Mouse (Mus musculus) testis, adult 2 months (tissue): ENCODE results near the gene Tbl1x.

ENCODE experiments used
- CTCF ChIP-seq: fragments of 200-500 bp; IDR thresholded peaks from 2 replicates; pipeline ENCODE4 v1.5.1; 2012; ENCODE audit warnings: low read depth, mild to moderate bottlenecking, inconsistent platforms, low read length, moderate library complexity; ENCODE audit not compliant: control insufficient read depth, insufficient read depth, insufficient replicate concordance
- POLR2A ChIP-seq: fragments of 200-500 bp; IDR thresholded peaks from 2 replicates; pipeline ENCODE4 v1.6.1; 2012; ENCODE audit warnings: low read depth, mild to moderate bottlenecking, inconsistent platforms, low read length, moderate library complexity; ENCODE audit not compliant: control insufficient read depth

- TF ChIP-seq CTCF (no peak), POLR2A (no peak)
Observed at GRCm38 (mm10) chrX:77630439-77630838, 119.6 kb downstream of the Tbl1x start.
